Mouse (Mus musculus) kidney, adult 2 months (tissue): Measurements from ENCODE around the gene Xpo4.

Source experiments
- CTCF ChIP-seq: fragments of 200-500 bp; conservative IDR thresholded peaks from 2 replicates; pipeline ENCODE4 v1.5.1; 2011; ENCODE audit warnings: low read depth, mild to moderate bottlenecking, control low read depth, low read length, moderate library complexity, mixed read lengths; ENCODE audit not compliant: insufficient read depth, insufficient read length
- POLR2A ChIP-seq: fragments of 200-500 bp; IDR thresholded peaks from one replicate; pipeline ENCODE4 v1.6.1; 2011; ENCODE audit warnings: low read depth, low read length, control low read depth

DNA sequence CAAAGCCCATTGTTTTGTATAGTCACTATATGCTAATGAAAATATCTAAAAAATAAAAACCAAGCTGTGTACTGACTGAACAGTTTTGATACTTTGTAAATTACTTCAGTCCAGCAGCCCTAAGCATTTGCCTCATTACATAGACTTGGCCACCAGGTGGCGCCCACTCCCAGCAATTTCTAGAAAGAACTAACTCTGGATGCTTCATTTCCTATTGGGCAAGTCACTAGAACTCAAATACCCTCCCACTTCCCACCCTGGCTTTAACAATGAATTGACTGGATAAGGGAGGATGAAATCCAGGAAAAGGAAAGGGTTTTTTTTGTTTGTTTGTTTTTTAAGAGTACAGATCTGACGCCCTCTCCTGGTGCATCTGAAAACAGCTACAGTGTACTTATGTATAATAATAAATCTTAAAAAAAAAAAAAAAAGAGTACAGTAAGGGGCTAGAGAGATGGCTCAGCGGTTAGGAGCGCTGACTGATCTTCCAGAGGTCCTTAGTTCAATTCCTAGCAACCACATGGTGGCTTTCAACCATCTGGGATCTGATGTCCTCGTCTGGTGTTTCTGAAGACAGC is 14.8 kb upstream of the Xpo4 start:
- TF ChIP-seq CTCF (peak; percentile 80), POLR2A (no peak)
